Mouse (Mus musculus): Measurements from ENCODE around the gene Crim1.
A peak's percentile ranks its signal among the peaks of the same experiment; 100 is the strongest.
"Not testable (repeated sequence)": the region's sequence is repeated elsewhere in the genome, so short reads cannot be mapped to it uniquely, and the experiment has no call there.

Crim1 gene

DNA sequence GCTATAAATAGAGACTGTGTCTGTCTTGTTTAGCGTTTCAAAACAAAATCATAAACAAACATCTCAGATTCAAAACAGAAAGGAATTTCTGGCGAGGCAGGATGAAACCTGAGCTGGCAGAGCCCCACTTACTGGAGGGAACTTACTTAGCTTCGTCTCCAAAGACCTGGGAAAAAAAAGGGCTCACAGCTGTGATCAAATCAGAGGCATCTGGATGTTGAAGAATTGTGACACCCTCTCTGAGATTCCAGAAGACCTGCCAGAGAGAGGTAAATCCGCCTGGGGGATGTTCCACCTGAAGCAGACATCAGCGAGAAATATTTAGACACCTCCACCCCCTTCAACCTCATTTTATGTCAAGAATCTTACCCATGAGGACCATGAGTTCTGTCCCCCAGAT, 11.8 kb downstream of the Crim1 start:
- DNase-seq = no peak

DNA sequence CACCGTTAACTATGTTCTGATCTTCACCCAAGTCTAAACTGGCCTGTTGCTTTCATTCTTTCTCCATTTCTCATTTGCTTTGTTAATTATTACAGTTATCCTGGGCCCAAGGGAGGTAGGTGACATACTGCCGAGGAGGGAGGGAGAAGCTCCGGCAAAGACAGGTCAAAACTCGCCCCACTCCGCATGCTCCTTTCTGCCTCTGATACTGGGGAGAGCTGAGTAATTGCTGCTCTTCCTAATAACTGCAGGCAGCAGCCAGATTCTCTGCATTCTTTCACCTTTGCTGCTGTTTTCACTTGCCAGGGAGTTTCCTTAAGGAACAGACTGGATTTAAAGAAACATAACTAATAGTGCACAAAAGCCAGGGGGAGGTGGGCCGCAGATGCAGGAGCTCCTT, 13.1 kb downstream of the Crim1 start:
- no peak for DNase-seq

DNA sequence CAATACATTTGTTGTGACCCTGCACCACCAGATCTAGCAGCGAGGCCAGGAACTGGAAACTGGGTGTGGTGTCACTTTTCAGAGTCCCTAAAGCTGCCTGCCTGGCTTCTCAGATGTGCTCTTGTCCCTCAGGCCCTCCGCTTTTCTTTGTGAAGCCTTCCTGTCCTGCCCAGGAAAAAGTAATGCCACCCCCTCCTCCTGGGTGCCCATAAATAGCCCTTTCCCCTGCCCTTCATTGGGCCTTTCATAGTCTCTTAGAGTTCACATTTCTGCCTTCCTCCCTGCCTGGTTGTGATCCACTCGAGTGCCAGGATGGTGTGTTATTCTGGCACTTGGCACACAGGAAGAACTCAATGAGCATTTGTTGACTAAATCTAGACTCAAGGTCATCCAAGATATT, 16.5 kb downstream of the Crim1 start:
- DNase-seq = no peak

DNA sequence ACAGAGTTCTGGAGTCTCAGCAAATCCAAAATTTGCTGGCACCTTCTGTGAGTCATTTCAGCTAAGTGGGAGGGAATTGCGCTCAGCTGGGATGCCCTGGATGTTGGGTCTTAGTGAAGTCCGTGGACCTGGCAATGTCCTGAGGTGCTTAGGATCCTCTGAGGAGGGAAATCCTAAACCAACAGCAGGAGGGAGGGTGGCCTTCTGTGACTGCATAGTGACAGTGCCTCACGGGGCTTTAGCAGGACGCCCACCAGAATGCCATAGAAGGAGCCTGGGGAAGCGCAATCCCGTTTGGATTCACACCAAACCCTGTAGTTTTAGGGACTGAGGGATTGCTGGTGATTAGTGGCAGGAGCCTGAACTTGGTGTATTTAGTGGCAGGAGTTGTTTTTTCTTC, 17.4 kb downstream of the Crim1 start:
- no peak for DNase-seq

DNA sequence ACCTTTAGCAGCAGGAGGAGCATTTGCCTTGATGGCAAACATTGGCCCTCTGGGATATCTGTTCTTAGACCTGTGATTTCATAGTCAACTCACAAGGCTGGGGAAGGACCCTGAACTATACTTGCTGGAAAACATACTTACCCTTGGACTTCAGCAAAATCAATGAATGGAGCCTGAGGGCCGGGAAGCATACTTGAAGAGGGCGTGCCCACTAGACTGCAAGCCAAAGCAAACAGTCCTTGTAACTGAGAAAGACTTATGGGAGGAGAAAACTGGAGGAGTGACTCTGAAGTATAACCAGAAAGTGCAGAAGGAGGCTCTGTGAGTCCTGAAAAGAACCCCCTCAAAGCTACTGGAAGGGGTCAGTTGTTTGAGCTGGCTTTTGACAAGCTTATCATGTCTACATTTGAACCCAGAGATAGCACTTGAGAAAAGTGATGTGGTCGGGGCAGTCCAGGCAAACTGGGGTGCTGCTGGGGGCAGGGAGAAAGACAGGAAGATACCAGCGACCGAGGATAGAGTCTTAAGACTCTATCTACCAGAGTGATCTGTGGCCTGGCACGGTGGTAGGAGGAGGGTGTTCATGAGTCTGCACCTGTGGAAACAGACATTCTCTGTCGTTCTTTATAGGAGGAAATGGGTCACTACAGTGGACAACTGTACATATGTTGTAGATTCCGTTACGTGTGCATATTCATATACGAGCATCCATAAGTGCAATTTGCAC, 18.6 kb downstream of the Crim1 start:
- no peak for DNase-seq

DNA sequence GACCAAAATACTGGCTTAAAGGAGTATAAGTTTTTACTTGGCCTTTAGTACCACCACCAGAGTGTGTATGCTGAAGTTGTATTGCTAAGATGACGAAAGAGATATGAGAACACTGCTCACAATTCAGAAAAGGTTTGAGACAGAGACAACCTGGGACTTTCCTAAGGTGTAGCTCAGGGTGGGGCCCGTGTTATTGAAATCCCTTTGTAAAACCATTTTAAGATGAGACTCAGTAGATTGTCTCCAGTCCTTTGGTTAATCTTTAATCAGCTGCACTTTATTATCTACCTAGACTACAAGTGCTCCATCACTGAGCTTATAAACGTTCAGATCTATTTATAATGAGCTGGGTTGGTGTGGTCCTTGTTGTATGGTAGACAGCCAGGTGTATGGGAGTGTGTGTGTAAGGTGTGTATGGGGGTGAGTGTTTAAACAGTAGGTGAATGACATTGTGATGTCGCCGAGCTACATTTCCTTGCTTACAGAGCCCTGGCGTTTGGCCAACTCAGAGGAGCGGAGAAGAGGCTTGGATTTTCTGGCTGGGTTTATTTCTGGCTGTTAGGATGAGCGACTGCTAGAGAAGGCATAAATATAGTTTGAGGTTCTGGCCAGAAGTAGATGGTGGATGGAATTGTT, 21.1 kb downstream of the Crim1 start:
- DNase-seq = no peak

DNA sequence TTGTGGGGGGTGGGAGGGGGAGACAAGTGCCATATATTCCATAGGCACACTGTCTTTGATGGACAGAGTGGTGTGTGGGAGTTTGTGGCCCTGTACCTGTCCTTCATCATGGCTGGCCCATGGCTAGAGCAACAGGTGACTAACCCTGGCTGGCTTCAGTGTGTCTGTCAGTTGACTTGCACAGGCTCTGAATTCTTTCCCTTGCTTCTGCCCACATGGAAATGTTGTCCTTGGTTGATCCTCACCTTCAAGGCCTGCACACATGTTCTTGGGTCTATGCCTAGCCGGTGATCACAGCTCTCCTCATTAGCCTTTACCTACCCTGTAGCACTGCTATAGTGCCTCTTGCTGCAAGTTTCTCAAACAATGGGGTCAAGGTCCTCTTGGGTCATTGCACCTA, 21.8 kb downstream of the Crim1 start:
- no peak for DNase-seq

DNA sequence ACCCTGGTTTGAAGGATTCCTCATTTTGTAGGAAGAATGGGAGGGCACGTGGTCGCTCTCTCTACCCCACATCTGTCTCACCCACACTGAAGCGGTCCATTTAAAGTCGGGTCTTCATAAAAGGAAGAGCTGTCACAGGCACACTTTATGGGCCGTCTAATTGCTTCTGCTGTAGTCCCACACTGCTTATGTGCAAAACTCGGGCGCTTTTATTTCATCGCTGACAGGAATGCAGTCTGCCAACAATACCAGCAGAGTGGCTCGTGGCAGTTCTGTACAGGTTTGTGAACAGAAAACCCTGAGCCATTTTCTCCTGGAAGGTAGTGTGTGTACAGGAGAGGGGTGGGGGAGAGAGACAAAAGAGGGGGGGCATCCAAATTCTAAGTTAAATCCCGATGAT, 23.9 kb downstream of the Crim1 start:
- DNase-seq = no peak

DNA sequence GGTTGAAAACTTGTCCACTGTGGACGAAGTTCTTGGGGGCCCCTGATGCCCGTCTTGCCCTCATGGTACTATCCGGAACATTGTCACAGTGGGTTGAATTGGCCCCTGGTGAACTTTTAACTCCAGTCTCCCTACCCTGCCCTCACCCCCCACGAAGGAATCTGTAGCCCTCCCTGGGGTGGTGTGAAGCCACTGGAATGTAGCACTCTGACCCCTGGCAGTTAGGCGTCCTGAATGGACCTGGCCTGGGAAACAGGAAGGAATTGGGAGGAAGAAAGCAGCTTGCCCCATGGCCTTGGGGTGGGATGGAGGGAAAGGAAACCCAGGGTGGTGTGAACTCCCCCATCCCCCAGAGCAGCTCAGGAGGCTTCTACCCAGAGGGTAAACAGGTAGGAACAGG, 25.5 kb downstream of the Crim1 start:
- DNase-seq = no peak

DNA sequence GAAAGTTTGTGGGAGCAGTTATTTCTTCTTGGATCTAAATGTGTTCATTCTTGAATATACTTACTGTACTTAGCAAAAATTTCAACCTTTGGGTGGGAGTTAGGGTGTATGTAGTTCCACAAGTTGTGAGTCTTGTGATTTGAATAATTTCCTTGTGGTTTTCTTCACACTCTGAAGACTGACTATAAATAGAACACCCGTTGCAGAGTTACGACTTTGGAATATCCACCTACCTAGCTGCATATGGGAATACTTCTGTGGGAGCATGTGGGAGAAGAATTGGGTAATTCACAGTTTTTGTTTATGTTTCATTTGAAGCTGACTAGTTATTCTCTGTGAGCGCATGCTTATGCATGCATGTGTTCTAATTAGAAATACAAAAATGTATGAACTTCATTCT, 27.2 kb downstream of the Crim1 start:
- no peak for DNase-seq

DNA sequence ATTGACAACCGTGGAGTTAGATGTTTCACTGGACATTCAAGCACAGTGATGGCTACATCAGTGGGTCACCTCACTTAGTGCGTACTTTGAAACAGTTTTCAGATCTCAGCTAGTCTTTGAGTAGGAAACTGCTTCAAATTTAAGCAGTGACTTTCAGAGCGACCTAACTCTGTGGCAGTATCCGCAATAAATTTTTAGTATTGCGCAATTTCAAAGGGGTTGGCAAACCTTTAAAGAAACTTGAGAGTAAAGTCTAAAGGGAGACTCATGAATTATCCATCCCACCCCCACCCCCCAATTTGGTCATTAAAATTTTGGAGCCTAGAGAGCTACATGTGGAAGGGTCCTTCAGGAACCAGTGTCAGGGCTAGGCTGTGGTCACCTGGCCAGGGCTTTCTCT, 31.5 kb downstream of the Crim1 start:
- no peak for DNase-seq

DNA sequence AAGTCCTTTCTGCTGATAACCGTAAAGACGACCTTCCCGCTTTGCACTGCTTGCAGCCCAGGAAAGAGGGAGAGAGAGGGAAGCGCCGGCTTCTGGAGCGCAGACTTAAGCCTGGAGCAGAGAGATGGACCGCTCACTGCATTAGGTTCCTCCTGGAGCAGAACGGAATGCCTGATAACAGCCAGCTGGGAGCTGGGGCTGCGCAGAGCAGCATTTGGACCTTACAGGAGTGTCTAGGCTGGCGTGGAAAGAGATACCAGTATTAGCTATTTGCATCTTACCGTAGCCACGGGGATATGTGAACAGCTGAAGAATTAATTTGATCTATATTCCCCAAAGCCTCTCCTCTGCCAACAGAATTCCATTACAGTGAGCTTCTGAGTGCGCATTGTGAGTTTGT, 32.7 kb downstream of the Crim1 start:
- DNase-seq = no peak

DNA sequence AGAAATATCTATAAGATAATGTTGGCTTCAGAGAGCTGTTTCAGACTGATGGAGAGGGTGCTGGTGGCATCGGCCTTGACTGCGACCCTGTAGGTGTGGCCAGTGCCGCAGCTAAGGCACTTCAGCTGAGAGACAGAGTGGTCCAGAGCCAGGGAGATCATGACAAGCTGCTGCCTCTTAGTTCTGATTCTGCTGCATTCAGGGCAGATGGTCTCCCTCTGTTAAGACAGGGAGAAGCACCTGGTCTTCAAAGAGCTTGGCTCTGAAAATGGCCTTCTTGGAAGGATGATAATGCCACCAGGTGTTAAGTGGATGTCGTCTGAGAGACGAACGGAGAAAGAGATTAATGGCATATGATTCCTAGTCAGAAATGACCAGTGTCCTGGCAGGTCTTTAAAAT, 33.8 kb downstream of the Crim1 start:
- peak; percentile 14 for DNase-seq

DNA sequence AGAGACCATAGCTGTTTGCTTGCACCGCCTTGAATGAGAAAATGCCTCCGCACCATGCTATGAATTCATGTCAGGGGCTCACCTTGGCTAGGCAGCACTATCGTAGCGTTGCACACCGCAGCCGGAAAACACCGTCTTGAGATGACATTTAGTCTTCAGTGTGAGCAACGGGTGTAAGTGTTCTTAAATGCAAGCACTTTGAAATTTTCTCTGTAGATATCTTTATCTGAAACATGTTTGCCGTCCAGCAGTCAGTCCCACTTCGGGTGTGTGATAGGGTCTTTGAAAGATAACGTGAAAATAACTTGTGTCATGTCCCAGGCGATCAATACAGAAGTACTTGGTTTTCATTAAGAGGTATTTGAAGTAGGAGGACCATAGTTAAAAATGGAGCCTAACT, 36.1 kb downstream of the Crim1 start:
- no peak for DNase-seq

DNA sequence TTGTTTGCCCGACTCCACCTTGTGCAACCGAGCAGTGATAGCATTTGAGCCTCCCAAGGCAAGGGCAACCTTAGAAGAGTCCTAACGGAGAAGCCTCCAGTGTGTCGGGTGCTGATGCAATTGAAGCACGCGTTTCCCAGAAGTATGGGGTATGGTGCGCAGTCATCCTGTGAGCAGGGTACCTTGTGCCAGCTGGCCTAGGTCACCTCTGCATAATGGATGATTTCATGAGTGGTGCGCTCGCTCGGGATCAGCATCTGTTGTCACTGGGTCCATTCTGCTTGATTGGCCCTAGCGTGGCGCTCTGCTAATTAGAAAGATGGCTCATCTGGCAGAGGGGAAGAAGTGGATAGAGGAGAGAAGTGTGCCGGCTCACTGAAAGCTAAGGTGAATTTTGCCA, 37.9 kb downstream of the Crim1 start:
- no peak for DNase-seq

DNA sequence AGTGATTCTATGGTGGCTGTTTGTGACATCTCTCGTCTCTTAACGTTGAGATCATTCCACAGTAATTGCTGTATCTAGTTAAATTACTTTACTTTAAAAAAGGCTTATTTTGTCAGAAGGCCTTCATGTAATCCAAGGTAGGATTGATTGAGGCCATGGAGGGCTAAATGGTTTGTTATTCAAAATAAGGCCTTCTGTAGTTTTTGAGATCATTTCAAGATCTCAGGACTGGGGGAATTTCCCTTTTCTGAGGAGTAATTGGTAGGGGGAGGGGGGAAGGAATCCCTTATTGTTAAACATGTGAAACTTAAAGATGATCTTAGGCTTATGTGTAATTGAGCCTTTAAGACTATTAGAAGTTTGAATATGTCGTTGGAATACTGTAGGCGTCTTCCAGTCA, 40.1 kb downstream of the Crim1 start:
- no peak for DNase-seq

DNA sequence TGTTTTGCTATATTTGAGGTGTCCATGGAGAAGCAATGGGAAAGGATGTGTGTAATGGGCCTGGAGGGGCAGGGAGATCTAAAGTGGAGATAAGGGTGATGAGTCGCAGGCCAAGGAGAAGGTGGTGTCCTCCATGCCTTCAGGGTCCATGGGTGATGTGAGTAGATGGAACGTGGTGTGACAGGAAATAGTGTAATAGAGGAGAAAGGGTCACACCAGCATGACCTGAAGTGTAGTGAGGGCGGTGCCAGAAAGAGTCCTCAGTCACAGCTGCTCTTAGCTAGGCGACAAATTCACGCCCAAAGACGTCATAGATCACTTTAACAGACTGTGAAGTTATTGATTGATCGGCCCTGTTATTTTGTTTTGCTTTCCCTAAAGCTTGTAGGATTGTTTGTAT, 41.2 kb downstream of the Crim1 start:
- DNase-seq = no peak

DNA sequence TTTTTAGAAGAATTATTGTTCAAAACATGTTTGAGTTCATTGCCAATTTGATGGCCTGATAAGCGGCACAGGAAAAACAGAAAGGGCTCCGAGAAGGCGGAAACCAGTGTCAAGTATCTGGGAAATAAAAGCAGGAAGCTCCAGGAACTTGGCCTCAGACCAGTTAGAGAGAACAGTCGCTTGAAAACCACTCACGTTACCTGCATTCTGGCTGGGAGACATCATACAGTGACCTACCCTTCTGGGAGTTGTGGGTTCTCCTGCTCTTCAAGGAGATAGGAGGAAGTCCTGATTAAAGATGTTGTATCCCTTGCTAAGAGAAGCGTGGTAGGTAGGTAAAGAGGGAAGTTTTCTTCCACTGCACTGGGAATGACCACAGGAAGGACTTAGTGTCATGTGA, 44.7 kb downstream of the Crim1 start:
- no peak for DNase-seq

DNA sequence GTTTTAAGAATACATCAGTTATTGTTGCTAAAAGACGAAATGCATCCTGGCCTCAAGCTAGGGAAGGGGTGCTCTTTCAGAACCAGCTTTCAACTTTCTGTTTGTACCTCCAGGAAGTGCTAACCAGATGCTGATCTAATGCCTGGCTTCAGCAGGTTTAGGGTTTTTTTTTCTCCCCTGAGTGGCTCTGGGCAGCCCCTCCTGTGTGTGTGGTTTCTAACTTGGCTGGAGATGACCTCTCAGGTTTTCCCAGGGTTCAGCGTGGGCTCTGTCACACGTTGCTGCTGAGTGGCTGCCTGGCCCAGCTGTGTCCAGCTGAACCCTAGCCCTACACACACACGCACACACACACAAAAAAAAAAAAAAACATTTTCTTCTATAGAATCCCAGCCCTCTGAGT, 45.4 kb downstream of the Crim1 start:
- no peak for DNase-seq

DNA sequence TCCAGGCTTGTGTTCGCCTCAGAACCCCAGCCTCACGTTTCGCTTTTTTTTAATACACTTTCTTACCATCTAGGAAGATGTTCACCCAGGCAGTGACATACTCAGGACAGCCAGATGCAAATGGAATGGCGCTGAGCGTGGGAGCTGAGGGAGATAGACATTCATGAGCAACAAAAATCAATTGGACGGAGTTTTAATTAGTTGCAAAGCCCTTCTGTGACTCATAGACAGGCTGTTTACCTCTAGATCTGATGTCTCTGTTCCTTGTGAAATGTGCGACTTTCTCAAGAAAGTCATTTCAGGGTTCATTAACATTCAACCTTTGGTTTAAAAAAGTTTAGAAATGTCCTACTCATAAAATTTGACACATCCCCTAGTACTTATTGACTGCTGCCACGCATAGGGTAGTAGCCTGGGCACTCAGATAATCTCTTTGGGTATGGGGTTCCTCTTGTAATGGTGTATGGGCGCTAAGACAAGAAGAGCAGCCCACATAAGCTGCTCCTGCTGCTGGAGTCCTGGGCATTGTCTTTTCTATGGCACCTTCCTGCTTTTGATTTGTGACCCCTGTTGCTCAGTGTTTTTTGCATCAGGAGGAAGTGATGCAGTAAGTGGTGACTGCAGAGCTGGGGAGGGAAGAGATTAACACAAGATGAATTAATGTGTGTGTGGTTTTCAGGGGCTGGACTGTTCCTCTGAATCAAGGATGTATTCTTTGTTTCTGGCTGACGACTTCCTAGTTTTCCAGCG, 46.8 kb downstream of the Crim1 start:
- DNase-seq = no peak

DNA sequence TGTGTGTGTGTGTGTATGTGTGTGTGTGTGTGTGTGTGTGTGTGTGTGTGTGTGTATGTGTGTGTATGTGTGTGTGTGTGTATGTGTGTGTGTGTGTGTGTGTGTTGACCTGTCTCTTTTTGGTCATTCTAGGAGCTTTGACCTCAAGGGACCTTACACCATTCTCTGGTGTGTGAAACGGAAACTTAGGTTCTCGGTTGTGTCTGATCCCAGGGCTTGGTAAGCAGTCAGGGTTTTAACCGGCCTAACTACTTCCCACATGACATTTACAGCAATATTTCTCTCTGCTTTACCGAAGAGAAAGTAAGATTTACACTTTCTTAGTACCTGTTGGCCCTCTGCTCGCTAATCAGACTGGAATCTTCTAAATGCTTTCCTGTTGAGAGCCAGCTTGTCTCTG, 48.1 kb downstream of the Crim1 start:
- DNase-seq = no peak

DNA sequence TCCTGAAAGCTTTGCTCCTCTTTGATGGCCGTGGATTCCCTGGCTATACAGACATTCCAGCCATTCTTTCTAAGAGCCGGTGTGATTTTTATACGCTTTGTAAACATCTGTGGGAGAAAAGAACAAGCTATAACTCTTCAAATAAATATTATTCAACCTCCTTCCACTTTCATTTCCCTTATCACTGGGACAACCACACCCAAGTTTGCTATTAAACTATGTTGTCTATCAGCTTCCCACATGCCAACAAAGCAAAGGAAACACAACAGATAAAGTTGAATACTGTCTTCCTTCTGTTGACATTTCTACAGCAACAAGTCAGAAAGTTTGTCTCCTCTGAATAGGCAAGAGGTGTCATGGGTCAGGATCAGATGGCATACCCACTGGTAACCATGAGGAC, 48.9 kb downstream of the Crim1 start:
- no peak for DNase-seq

DNA sequence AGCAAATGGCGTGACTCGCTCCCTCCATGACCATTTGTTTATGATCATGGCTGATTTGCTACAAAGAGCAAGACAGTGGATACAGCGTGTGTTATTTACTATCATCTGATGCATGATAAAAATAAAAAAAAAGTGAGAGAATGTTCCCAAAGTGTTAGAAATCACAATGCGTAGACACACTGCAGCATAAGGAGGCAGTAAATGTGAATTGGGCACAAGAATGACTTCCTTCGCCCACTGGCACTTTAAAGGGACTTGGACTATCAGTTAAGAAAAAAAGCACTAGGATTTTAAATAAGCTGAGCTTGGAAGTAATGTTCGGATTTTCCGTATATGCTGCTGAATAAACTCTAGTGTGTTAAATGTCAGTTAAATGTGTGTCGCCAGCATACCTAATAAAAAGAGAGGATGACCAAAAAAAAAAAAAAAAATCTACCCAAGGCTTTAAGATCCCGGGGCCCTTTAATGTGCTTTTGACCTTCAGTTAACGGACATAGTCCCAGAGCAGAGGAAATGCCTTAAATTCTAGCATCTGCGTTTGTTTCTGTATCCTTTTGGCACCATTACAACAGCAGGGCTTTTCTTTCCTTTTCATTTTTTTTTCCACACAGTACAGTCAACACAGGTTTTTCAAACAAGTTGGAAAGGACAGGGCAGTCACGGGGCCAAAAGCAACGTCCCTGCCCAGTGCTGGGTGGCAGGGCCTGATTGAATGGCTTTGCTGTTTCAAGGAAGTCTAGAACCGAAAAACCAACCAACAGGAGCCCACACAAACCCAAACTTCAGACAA, 50.3 kb downstream of the Crim1 start:
- DNase-seq = no peak

DNA sequence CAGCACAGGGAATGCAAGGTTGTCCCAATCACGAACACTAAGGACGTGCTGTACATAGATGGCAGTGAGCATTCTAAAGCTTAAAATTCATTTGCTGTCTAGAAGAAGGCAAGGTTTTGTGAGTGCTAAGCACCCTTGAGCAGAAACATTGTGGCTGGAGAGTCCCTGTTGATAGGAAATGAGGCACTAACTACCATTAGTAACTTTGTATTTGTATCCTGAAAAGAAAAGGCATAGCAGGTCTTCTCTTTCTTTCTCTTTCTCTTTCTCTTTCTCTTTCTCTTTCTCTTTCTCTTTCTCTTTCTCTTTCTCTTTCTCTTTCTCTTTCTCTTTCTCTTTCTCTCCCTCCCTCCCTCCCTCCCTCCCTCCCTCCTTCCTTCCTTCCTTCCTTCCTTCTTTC, 53.5 kb downstream of the Crim1 start:
- not testable (repeated sequence) for DNase-seq

Data from cerebellum, adult 8-10 months (tissue).